Mouse (Mus musculus) spleen, adult 2 months (tissue): Measurements from ENCODE around the gene Zfp217.

ENCODE experiments used
- CTCF ChIP-seq: fragments of 200-500 bp; IDR thresholded peaks from 2 replicates; pipeline ENCODE4 v1.5.1; 2011; ENCODE audit warnings: mild to moderate bottlenecking, inconsistent platforms; ENCODE audit not compliant: insufficient read depth, insufficient read length, insufficient replicate concordance; ENCODE audit errors: extremely low read depth
- POLR2A ChIP-seq: fragments of 200-500 bp; IDR thresholded peaks from 2 replicates; pipeline ENCODE4 v1.6.1; 2011; ENCODE audit warnings: low read depth, low read length, inconsistent platforms

DNA sequence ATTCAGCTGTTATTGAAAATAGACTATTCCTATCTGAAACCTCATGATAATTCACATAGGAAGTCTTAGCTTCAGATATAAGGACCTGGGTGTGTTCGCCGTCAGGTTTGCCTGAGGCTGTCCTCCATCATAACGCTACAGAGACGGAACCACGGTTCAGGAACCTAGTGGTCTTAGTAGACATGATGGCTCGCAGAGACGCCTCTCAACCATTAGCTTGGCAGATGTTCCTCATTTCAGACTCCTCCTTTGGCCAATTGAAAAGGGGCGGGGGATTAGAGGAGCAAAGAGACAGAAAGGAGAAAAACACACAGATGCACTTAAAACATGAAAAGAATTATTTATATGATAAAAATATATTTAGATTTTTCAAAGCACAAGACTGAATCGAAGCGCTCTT lies 69.9 kb downstream of the Zfp217 start:
- TF ChIP-seq POLR2A (no peak), CTCF (no peak)
